Mouse (Mus musculus) testis, adult 2 months (tissue): Measurements from ENCODE around the gene Eml1. TPM values are rescaled to one million over a fixed set of nuclear protein-coding genes. Genes with fewer than 3 reads are reported as not detected.

Experiments
- H3K27ac ChIP-seq: fragments of 200-500 bp; 2 replicates; pipeline ENCODE4 v1.5.1; 2012; ENCODE audit warnings: low read depth, low read length; ENCODE audit not compliant: control insufficient read depth, insufficient read depth
- H3K27me3 ChIP-seq: fragments of 200-500 bp; 2 replicates; pipeline ENCODE4 v1.6.1; 2012; ENCODE audit warnings: mild to moderate bottlenecking, low read length, moderate library complexity; ENCODE audit not compliant: control insufficient read depth, insufficient read depth
- H3K36me3 ChIP-seq: fragments of 200-500 bp; 2 replicates; pipeline ENCODE4 v1.6.1; 2012; ENCODE audit warnings: mild to moderate bottlenecking, low read length; ENCODE audit not compliant: control insufficient read depth, insufficient read depth
- H3K4me1 ChIP-seq: fragments of 200-500 bp; 2 replicates; pipeline ENCODE4 v1.6.1; 2012; ENCODE audit warnings: low read length; ENCODE audit not compliant: control insufficient read depth, insufficient read depth
- H3K4me3 ChIP-seq: fragments of 200-500 bp; 2 replicates; pipeline ENCODE4 v1.5.1; 2012; ENCODE audit warnings: low read depth, mild to moderate bottlenecking, low read length, moderate library complexity, mixed read lengths; ENCODE audit not compliant: control insufficient read depth
- CTCF ChIP-seq: fragments of 200-500 bp; IDR thresholded peaks from 2 replicates; pipeline ENCODE4 v1.5.1; 2012; ENCODE audit warnings: low read depth, mild to moderate bottlenecking, inconsistent platforms, low read length, moderate library complexity; ENCODE audit not compliant: control insufficient read depth, insufficient read depth, insufficient replicate concordance
- POLR2A ChIP-seq: fragments of 200-500 bp; IDR thresholded peaks from 2 replicates; pipeline ENCODE4 v1.6.1; 2012; ENCODE audit warnings: low read depth, mild to moderate bottlenecking, inconsistent platforms, low read length, moderate library complexity; ENCODE audit not compliant: control insufficient read depth
- polyA plus RNA-seq: library from polyadenylated mRNA; depleted of rRNA; stranded (reverse); fragments of >200 nt; gene quantifications from 2 replicates; pipeline ENCODE4 v1.2.3, GENCODE M21; 2012

Gene Eml1
- polyA plus RNA-seq, 1 experiment, result 4.0 TPM

GRCm38 (mm10) chr12:108480704-108481365, 110.1 kb downstream of the Eml1 start:
- Histone ChIP-seq H3K4me3 (no peak overlapping the region), H3K4me1 (no peaks in the 10 kb centered on the region)

GRCm38 (mm10) chr12:108489076-108489475, 118.3 kb downstream of the Eml1 start:
- no peak overlapping the region for H3K4me3 ChIP-seq
- TF ChIP-seq CTCF (no peak), POLR2A (no peak)

More at GRCm38 (mm10) chr12:108480704-108481365, 110.1 kb downstream of the Eml1 start:
- Histone ChIP-seq H3K27ac (no peak overlapping the region), H3K36me3 (no peaks in the 10 kb centered on the region), H3K27me3 (no peaks in the 10 kb centered on the region)
- TF ChIP-seq POLR2A (no peak), CTCF (no peak)

GRCm38 (mm10) chr12:108489741-108490140, 119.0 kb downstream of the Eml1 start:
- Histone ChIP-seq H3K27ac (no peak overlapping the region), H3K4me1 (no peaks in the 10 kb centered on the region), H3K36me3 (no peaks in the 10 kb centered on the region), H3K4me3 (no peak overlapping the region), H3K27me3 (no peaks in the 10 kb centered on the region)
- TF ChIP-seq POLR2A, result no peak
- TF ChIP-seq CTCF, result no peak

More at GRCm38 (mm10) chr12:108489076-108489475, 118.3 kb downstream of the Eml1 start:
- H3K27me3 ChIP-seq, result no peaks in the 10 kb centered on the region
- no peaks in the 10 kb centered on the region for H3K36me3 ChIP-seq
- H3K4me1 ChIP-seq, result no peaks in the 10 kb centered on the region
- no peak overlapping the region for H3K27ac ChIP-seq

DNA sequence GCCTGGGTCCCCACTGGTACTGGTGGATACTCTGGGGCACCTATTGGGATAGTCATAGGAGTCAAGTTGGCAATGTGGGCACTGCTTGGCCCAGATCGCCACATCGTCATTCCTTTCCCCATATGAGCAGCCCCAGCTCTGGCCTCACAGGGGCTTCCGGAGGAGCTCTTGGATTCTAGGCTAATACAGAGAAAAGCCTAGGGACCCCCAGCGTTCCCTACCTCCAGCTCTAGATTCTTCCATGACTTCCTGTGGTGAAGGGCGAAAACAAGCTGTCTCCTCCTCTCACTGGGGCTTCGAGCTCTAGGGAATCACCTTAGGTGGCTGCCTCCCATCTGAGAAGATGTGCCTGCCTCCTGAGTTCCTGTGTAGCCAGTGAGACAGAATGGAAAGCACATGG, 119.6 kb downstream of the Eml1 start:
- Histone ChIP-seq H3K36me3 (no peaks in the 10 kb centered on the region), H3K27me3 (no peaks in the 10 kb centered on the region), H3K4me1 (no peaks in the 10 kb centered on the region), H3K4me3 (no peak overlapping the region), H3K27ac (no peak overlapping the region)
- TF ChIP-seq CTCF, result no peak
- no peak for TF ChIP-seq POLR2A

GRCm38 (mm10) chr12:108490954-108491353, 120.2 kb downstream of the Eml1 start:
- Histone ChIP-seq H3K36me3 (no peaks in the 10 kb centered on the region), H3K4me1 (no peaks in the 10 kb centered on the region), H3K4me3 (no peak overlapping the region), H3K27ac (no peak overlapping the region), H3K27me3 (no peaks in the 10 kb centered on the region)
- TF ChIP-seq CTCF, result no peak
- no peak for TF ChIP-seq POLR2A

DNA sequence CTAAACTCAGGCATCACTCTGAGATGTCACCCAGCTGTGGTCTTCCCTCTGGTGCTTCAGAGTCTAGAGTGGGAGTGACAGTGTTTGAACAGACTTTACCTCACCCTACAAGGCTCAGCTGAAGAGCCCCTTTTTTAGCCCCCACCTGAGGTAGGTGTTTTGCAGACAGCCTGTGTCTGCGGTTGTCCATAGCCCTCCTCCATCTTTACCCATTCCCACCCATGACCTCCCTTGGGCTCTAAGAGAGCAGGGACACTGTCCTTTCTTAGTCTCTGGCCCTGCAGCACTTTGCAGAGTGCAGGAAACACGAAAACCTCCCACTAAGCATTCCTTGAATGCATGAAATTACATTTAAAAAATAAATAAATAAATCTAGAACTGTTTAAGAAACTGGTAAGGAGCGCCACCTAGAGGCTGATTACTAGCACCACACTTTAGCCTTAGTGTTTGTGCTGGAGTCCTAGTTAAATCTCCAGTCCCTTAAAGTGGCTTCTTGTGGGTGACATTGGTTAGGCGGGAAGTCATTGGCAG, 123.3 kb downstream of the Eml1 start:
- no peaks in the 10 kb centered on the region for H3K36me3 ChIP-seq
- H3K27me3 ChIP-seq, result no peaks in the 10 kb centered on the region
- H3K4me1 ChIP-seq, result no peaks in the 10 kb centered on the region; the same call in 1 of the 2 replicates
- TF ChIP-seq CTCF (peak; percentile 27; the same call in 1 of the 2 replicates), POLR2A (no peak)
- no peak overlapping the region for H3K4me3 ChIP-seq
- no peak overlapping the region for H3K27ac ChIP-seq

- Histone ChIP-seq H3K4me1 (no peaks in the 10 kb centered on the region; the same call in 1 of the 2 replicates), H3K27me3 (no peaks in the 10 kb centered on the region), H3K27ac (no peak overlapping the region), H3K36me3 (no peaks in the 10 kb centered on the region), H3K4me3 (no peak overlapping the region)
- TF ChIP-seq POLR2A (no peak), CTCF (no peak)
Observed at GRCm38 (mm10) chr12:108495455-108496235, 124.9 kb downstream of the Eml1 start.
